Mouse (Mus musculus) B cell, adult 67 days (primary cell): ENCODE data around the gene Arhgef9. TPM values are rescaled to one million over a fixed set of nuclear protein-coding genes. Genes with fewer than 3 reads are reported as not detected.

Source experiments
- total RNA-seq, 2 experiments: library from RNA; stranded (reverse); gene quantifications; 4 replicates each; pipeline ENCODE4 v1.2.4; 2023

The Arhgef9 gene
- 1 to 10 TPM in 1 of 2 experiments, under 1 TPM in 1; 0.98 to 1.8 TPM for total RNA-seq

GRCm38 (mm10) chrX:95196104-95196919, at the start of gene Arhgef9:
TSS of gene Arhgef9 (minus strand) at chrX:95196856.

GRCm38 (mm10) chrX:95026361-95026892, 170.2 kb downstream of the Arhgef9 start, which contains the start of gene Spin4:
TSS of gene Spin4 (minus strand) at chrX:95026682.

Other genes with a start within 250 kb of the Arhgef9 start
- gene Spin4, start 170.2 kb downstream of the Arhgef9 start, total RNA-seq = not detected
- gene Amer1, start 248.0 kb upstream of the Arhgef9 start, total RNA-seq = 1 to 10 TPM; 5.7 to 9.1 TPM